Mouse (Mus musculus): ENCODE results near the gene Rpl13.

DNA sequence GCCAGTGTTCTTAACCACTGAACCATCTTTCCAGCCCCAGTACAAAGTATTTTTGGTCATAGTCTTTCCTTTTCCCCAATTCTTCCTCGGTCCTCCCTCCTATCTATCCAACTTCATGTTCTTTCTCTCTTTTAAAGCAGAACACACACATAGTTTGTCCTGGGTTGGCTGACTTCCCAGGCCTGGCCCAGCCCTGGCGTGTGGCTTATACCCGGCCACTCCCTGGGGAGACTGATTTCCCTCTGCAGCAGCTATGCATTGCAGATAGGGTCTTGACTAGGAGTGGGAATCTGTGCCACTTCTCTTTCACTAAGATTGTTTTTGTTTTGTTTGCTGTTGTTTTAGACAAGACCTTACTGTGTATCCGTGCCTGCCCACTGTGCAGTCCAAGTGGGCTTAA lies 31.0 kb upstream of the Rpl13 start:
- TF ChIP-seq POLR2A (IDR thresholded peaks at IDR 0.05; ENCODE audit: borderline replicate concordance, extremely low read depth, low read depth, low read length) (no peak), CTCF (IDR thresholded peaks at IDR 0.05; ENCODE audit: insufficient read depth, low read length) (no peak)

All from lung, adult 2 months (tissue).